Comparison of ENCODE assay signal across 15 mouse cellular contexts in genomic region chr3:145993481-145994201, GRCm38 (mm10). TPM values are rescaled to one million over a fixed set of nuclear protein-coding genes. Genes with fewer than 3 reads are reported as not detected.
A peak's percentile ranks its signal among the peaks of the same experiment; 100 is the strongest.
DNase-seq lines count a peak whose midpoint lies in the region; ATAC-seq and TF ChIP-seq lines count a peak whose summit lies in the region.
"Had no signal": no experiment of that assay in that cellular context is flagged by ENCODE, and none has a peak within 500 bp of the region (broad histone marks: within the 10 kb centered on the region; RNA-seq: fewer than 3 reads in every experiment).

No protein-coding gene starts in this region.

- H3K9me3 ChIP-seq in heart, embryonic 16.5 days (replicated peaks; ENCODE audit: control insufficient read depth, low read length): no peaks in the 10 kb centered on the region
- peaks cover 5% of the 10 kb centered on the region for H3K9me3 ChIP-seq in CH12.LX (replicated peaks; ENCODE audit: low read length)
- H3K9me3 ChIP-seq: embryonic facial prominence, embryonic 10.5 days; forebrain, embryonic 13.5 days; hindbrain, embryonic 12.5 days; limb, embryonic 12.5 days; midbrain, embryonic 13.5 days had no signal

- H3K4me3 ChIP-seq in heart, embryonic 16.5 days (ENCODE audit: low read length): peak overlapping the region; percentile 10; the same call in 1 of the 2 replicates
- H3K4me3 ChIP-seq in CH12.LX (replicated peaks in 1 of 3; ENCODE audit: low read depth in 2 of 3, low read length in 2 of 3, poor library complexity in 1 of 3): no peak overlapping the region
- H3K4me3 ChIP-seq: embryonic facial prominence, embryonic 10.5 days; forebrain, embryonic 13.5 days; hindbrain, embryonic 12.5 days; limb, embryonic 12.5 days; midbrain, embryonic 13.5 days had no signal

- no peak for DNase-seq in heart, postnatal 4 days
- DNase-seq in 416B (ENCODE audit: low read depth): peak; percentile 33
- DNase-seq in CH12.LX (ENCODE audit: extremely low read depth): peak; percentile 71
- no peak for DNase-seq in spleen, postnatal 4 days (ENCODE audit: low spot score in 2 of 2)
- no peak for DNase-seq in right cerebral cortex, postnatal 25 days
- DNase-seq: cerebellum, postnatal 36 days had no signal

- H3K4me2 ChIP-seq in heart, embryonic 16.5 days (ENCODE audit: low read depth, low read length): peak overlapping the region; percentile 64
- peak overlapping the region; percentile 64; the same call in 1 of the 2 replicates for H3K4me2 ChIP-seq in CH12.LX (ENCODE audit: insufficient read depth, low read depth, poor library complexity, severe bottlenecking)
- H3K4me2 ChIP-seq: forebrain, embryonic 13.5 days; hindbrain, embryonic 12.5 days; limb, embryonic 12.5 days; midbrain, embryonic 13.5 days had no signal

- no peaks in the 10 kb centered on the region for H3K79me2 ChIP-seq in CH12.LX (replicated peaks; ENCODE audit: control insufficient read depth, extremely low read depth, insufficient read depth, poor library complexity, severe bottlenecking)

- no peaks in the 10 kb centered on the region for H3K27me3 ChIP-seq in heart, embryonic 16.5 days (ENCODE audit: control insufficient read depth, insufficient read depth, low read length)
- H3K27me3 ChIP-seq in CH12.LX (replicated peaks): peaks cover 2% of the 10 kb centered on the region

- TF ChIP-seq POLR2A in CH12.LX (IDR thresholded peaks at IDR 0.05; ENCODE audit: low read depth, low read length): no peak

- dilution Hi-C loops in CH12.LX (cut with MboI; ENCODE audit: extremely low pct_ligation_motif_present, extremely low pct_unique_long_range_greater_than_20kb, low sequenced_read_pairs): no loop called here

- no peak for TF ChIP-seq CTCF in CH12.LX (conservative IDR thresholded peaks at IDR 0.05 in 1 of 2, IDR thresholded peaks at IDR 0.05 in 1 of 2; ENCODE audit: low read depth in 2 of 2, low read length in 2 of 2)

- no peak for TF ChIP-seq RAD21 in CH12.LX (IDR thresholded peaks at IDR 0.05; ENCODE audit: low read depth, low read length)

- no peak for ATAC-seq in heart, embryonic 16.5 days (replicated peaks; ENCODE audit: extremely low read depth, insufficient read depth, low FRiP score)
- ATAC-seq in megakaryocyte, adult 5-6 weeks (ENCODE audit: poor library complexity, severe bottlenecking): peak; percentile 94
- ATAC-seq: CD4-positive, CD25-positive, alpha-beta regulatory T cell, adult 4 months; forebrain, embryonic 13.5 days; inflammation-experienced regulatory T-cells, adult 6 months; midbrain, embryonic 13.5 days had no signal

- H3K9ac ChIP-seq in heart, embryonic 16.5 days (ENCODE audit: low read length): no peak overlapping the region
- no peak overlapping the region for H3K9ac ChIP-seq in CH12.LX (ENCODE audit: insufficient read depth, low read depth)
- H3K9ac ChIP-seq: forebrain, embryonic 13.5 days; hindbrain, embryonic 12.5 days; limb, embryonic 12.5 days; midbrain, embryonic 13.5 days had no signal

- peak; percentile 73 for TF ChIP-seq EP300 in CH12.LX (IDR thresholded peaks at IDR 0.05; ENCODE audit: low read length)

- H3K36me3 ChIP-seq in heart, embryonic 16.5 days (ENCODE audit: control insufficient read depth, insufficient read depth): peaks cover 5% of the 10 kb centered on the region
- no peaks in the 10 kb centered on the region for H3K36me3 ChIP-seq in CH12.LX (replicated peaks in 1 of 2; ENCODE audit: control insufficient read depth in 1 of 2, insufficient read depth in 1 of 2, low read length in 1 of 2)
- H3K36me3 ChIP-seq: hindbrain, embryonic 12.5 days; midbrain, embryonic 13.5 days had no signal

- peaks cover 25% of the 10 kb centered on the region for H3K4me1 ChIP-seq in heart, embryonic 16.5 days (ENCODE audit: control insufficient read depth, insufficient read depth, low read length)
- peaks cover 3 to 18% of the 10 kb centered on the region in 2 experiments; a peak in 3 of 4 replicates for H3K4me1 ChIP-seq in CH12.LX (ENCODE audit: control insufficient read depth in 1 of 2, insufficient read depth in 2 of 2)

- 65% methylated on average over 14 of the region's 14 CpGs for WGBS in heart, embryonic 16.5 days

- in situ Hi-C loops in CH12.LX (cut with MboI; ENCODE audit: low pct_ligation_motif_present, low pct_unique_long_range_greater_than_20kb, low sequenced_read_pairs): no loop called here

- peak overlapping the region; percentile 69; the same call in 1 of the 2 replicates for H3K27ac ChIP-seq in heart, embryonic 16.5 days (ENCODE audit: low read length)
- no peak overlapping the region for H3K27ac ChIP-seq in CH12.LX (ENCODE audit: insufficient read depth, low read depth)
- H3K27ac ChIP-seq: embryonic facial prominence, embryonic 10.5 days; forebrain, embryonic 13.5 days; hindbrain, embryonic 12.5 days; limb, embryonic 12.5 days; midbrain, embryonic 13.5 days had no signal

TF ChIP-seq in CH12.LX, 34 proteins besides CTCF, POLR2A, EP300 and RAD21:
- TF ChIP-seq TCF12 (IDR thresholded peaks at IDR 0.05; ENCODE audit: low read depth, low read length) (no peak), UBTF (IDR thresholded peaks at IDR 0.05; ENCODE audit: low read depth, low read length) (no peak), GABPA (IDR thresholded peaks at IDR 0.05; ENCODE audit: insufficient replicate concordance, low read depth, low read length) (no peak), MAFK (IDR thresholded peaks at IDR 0.05; ENCODE audit: insufficient replicate concordance, low read length) (no peak), JUN (IDR thresholded peaks at IDR 0.05; ENCODE audit: insufficient read depth, low read depth, low read length) (no peak), ETS1 (conservative IDR thresholded peaks at IDR 0.05; ENCODE audit: low read depth, low read length) (no peak), NRF1 (IDR thresholded peaks at IDR 0.05; ENCODE audit: low read depth, low read length) (no peak), HCFC1 (IDR thresholded peaks at IDR 0.05; ENCODE audit: low read depth, low read length) (no peak), MXI1 (IDR thresholded peaks at IDR 0.05; ENCODE audit: low read depth, low read length) (no peak), MYC (IDR thresholded peaks at IDR 0.05; ENCODE audit: low read depth, low read length) (no peak), ZKSCAN1 (IDR thresholded peaks at IDR 0.05; ENCODE audit: borderline replicate concordance, low read depth, low read length) (no peak), SIN3A (IDR thresholded peaks at IDR 0.05; ENCODE audit: low read length) (no peak), POLR2AphosphoS2 (IDR thresholded peaks at IDR 0.05; ENCODE audit: low read depth, low read length) (no peak), ZC3H11A (IDR thresholded peaks at IDR 0.05; ENCODE audit: low read depth, low read length) (no peak), USF2 (conservative IDR thresholded peaks at IDR 0.05; ENCODE audit: low read depth, low read length) (no peak), MEF2A (IDR thresholded peaks at IDR 0.05; ENCODE audit: borderline replicate concordance, low read depth, low read length) (no peak), ELF1 (IDR thresholded peaks at IDR 0.05; ENCODE audit: low read depth, low read length) (peak; percentile 46; the same call in 1 of the 2 replicates), E2F4 (IDR thresholded peaks at IDR 0.05; ENCODE audit: insufficient replicate concordance, low read depth, low read length) (no peak), CHD1 (IDR thresholded peaks at IDR 0.05; ENCODE audit: low read depth, low read length) (no peak), MAX (IDR thresholded peaks at IDR 0.05; ENCODE audit: low read length) (peak; percentile 27; the same call in 1 of the 2 replicates), NELFE (IDR thresholded peaks at IDR 0.05; ENCODE audit: low read depth, low read length) (no peak), CHD2 (IDR thresholded peaks at IDR 0.05; ENCODE audit: low read length) (no peak), RCOR1 (conservative IDR thresholded peaks at IDR 0.05; ENCODE audit: low read depth, low read length) (no peak), TBP (conservative IDR thresholded peaks at IDR 0.05; ENCODE audit: low read depth, low read length) (no peak), SMC3 (IDR thresholded peaks at IDR 0.05; ENCODE audit: low read depth, low read length) (no peak), MAZ (IDR thresholded peaks at IDR 0.05; ENCODE audit: low read depth, low read length) (no peak), BHLHE40 (IDR thresholded peaks at IDR 0.05; ENCODE audit: low read depth, low read length) (0 out of 2 replicates have a peak, but pooled peaks have one; percentile 6), JUND (conservative IDR thresholded peaks at IDR 0.05; ENCODE audit: low read depth, low read length) (no peak), ZMIZ1 (IDR thresholded peaks at IDR 0.05; ENCODE audit: low read depth, low read length) (no peak), USF1 (IDR thresholded peaks at IDR 0.05; ENCODE audit: low read depth, low read length) (no peak), ZNF384 (IDR thresholded peaks at IDR 0.05; ENCODE audit: low read depth, low read length) (peak; percentile 94), IRF4 (IDR thresholded peaks at IDR 0.05; ENCODE audit: low read depth, low read length) (peak; percentile 54; the same call in 1 of the 2 replicates), PAX5 (IDR thresholded peaks at IDR 0.05; ENCODE audit: low read length) (no peak), KAT2A (IDR thresholded peaks at IDR 0.05; ENCODE audit: insufficient replicate concordance, low read length) (no peak)

RNA-seq across cellular contexts. Expression of gene Syde2, which starts 6.0 kb away (rescaled TPM):
- polyA plus RNA-seq in heart, embryonic 16.5 days (2015; fragmentation: Nextera tagmentation; extraction: Ambion mirVana): 10.2 and 10.3 TPM in 2 replicates
- total RNA-seq in heart, postnatal 4 days (2021): 10 to 100 TPM; 33.2 to 35.2 TPM
- total RNA-seq in CH12.LX (2012; rRNA removed): not detected in 2 replicates
- 0.30 and 0.31 TPM in 2 replicates for total RNA-seq in CH12.LX (2014; rRNA removed)
- polyA plus RNA-seq in CH12.LX (2012; ENCODE audit: insufficient read length, low read depth): 0.10 TPM in 2 replicates
- total RNA-seq in megakaryocyte, adult 5-6 weeks (2015): 0.25 and 0.52 TPM in 2 replicates
- 0.44 and 0.53 TPM in 2 replicates for total RNA-seq in megakaryocyte, adult 5-6 weeks (2017)
- polyA plus RNA-seq: CD4-positive, CD25-positive, alpha-beta regulatory T cell, adult 4 months had no signal

RNA-seq across cellular contexts. Expression of gene 2410004B18Rik, which starts 55.8 kb away (rescaled TPM):
- polyA plus RNA-seq in heart, embryonic 16.5 days (2015; fragmentation: Nextera tagmentation; extraction: Ambion mirVana): 39.6 and 45.5 TPM in 2 replicates
- 10 to 100 TPM; 24.8 to 25.5 TPM for total RNA-seq in heart, postnatal 4 days (2021)
- total RNA-seq in CH12.LX (2012; rRNA removed): 51.9 and 77.1 TPM in 2 replicates
- total RNA-seq in CH12.LX (2014; rRNA removed): 123 and 155 TPM in 2 replicates
- polyA plus RNA-seq in CH12.LX (2012; ENCODE audit: insufficient read length, low read depth): 130 and 138 TPM in 2 replicates
- total RNA-seq in megakaryocyte, adult 5-6 weeks (2015): 33.0 and 47.7 TPM in 2 replicates
- 14.4 and 15.8 TPM in 2 replicates for total RNA-seq in megakaryocyte, adult 5-6 weeks (2017)

Comparison
In these comparisons a context has a peak if more than half of its experiments do, and no peak if none do; other contexts are left out.
1. DNase-seq: peak in 416B (single experiment) and CH12.LX (single experiment); none in heart, postnatal 4 days (single experiment), spleen, postnatal 4 days (0 of 2) and right cerebral cortex, postnatal 25 days (single experiment).
2. RNA of gene Syde2, which starts 6.0 kb away (total RNA-seq): 33.2 to 35.2 TPM in heart, postnatal 4 days; 0.25 to 0.53 TPM in megakaryocyte, adult 5-6 weeks and 0.30 to 0.31 TPM in CH12.LX; every median in the first group is over 10 times any median in the second.